Mouse (Mus musculus): ENCODE measurements around the gene Zfr. TPM values are rescaled to one million over a fixed set of nuclear protein-coding genes. Genes with fewer than 3 reads are reported as not detected.

Gene Zfr
- polyA plus RNA-seq, 1 experiment from 2014 or later = 156 TPM

DNA sequence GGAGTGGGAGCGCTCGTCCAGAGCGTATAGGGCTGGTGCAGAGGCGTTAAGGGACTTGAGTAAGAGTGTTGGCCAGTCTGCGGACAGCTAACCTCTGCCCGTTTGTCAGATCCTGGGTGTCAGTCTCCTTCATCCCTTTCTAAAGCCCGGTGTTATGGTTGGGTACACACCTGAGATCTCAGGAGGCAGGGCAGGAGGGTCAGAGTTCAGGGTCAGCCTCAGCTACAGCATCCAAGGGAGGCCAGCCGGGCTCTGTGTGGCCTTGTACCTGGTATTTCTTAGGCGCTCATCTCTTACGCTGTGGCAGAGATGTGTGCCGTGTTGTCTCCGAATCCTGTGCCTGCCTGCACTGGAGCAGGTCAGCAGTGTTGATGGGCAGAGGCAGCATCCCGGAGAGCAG is 103.5 kb downstream of the Zfr start:
- Histone ChIP-seq H3K27me3 (ENCODE audit: control insufficient read depth, insufficient read depth, low read length) (no peaks in the 10 kb centered on the region), H3K36me3 (ENCODE audit: control insufficient read depth, insufficient read depth, low read length) (no peaks in the 10 kb centered on the region), H3K9me3 (ENCODE audit: control insufficient read depth, low read length) (no peaks in the 10 kb centered on the region), H3K4me3 (ENCODE audit: low read depth, low read length) (no peak overlapping the region), H3K4me2 (ENCODE audit: low read depth) (no peak overlapping the region), H3K9ac (ENCODE audit: low read length) (no peak overlapping the region), H3K4me1 (ENCODE audit: control insufficient read depth, insufficient read depth, low read length) (peaks cover 17% of the 10 kb centered on the region), H3K27ac (ENCODE audit: low read depth, low read length) (no peak overlapping the region)
- ATAC-seq (ENCODE audit: insufficient read depth, low FRiP score, low TSS enrichment) (no peak), DNase-seq (ENCODE audit: low spot score) (no peak)
- WGBS = 90% methylated on average over 13 of the region's 13 CpGs

DNA sequence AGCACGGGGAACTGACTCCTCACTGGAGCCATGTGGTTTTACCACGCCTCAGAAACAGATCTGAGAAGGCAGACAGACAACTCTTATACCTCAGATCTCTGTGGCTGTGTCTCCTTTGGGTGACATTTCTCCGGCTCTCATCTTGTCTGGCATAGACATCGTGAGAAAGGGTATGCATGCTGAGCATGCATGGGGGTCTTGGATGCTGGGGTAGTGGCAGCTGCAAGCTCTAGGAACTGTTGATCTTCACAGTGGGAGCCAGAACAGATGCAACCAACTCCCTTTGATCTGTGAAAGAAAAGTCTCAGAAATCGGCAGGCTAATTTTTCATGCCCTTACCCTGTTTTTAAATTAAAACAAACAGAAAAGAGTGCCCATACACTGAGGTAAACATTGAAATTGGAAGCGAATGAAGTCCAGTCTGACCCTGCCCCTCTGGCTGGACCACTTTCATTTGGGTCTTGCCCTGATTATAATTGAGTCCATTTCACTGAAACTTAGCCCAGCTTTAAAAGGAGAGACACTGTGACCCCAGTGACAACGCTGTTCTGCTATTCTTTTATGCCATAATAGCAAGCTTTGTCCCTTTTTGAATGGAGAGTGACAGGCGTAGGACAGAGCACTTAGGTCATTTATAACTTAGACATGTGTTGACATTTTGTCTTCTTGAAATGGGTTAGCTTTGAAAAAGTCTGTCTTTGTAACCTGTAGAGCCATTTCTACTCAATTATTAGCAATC is 105.1 kb downstream of the Zfr start:
- no peaks in the 10 kb centered on the region for H3K27me3 ChIP-seq (ENCODE audit: control insufficient read depth, insufficient read depth, low read length)
- no peak overlapping the region for H3K4me2 ChIP-seq (ENCODE audit: low read depth)
- ATAC-seq (ENCODE audit: insufficient read depth, low FRiP score, low TSS enrichment) (peak; percentile 57; the same call in 1 of the 2 replicates), DNase-seq (ENCODE audit: low spot score) (no peak)
- no peak overlapping the region for H3K4me3 ChIP-seq (ENCODE audit: low read depth, low read length)
- 13% methylated on average over 8 of the region's 8 CpGs for WGBS
- no peaks in the 10 kb centered on the region for H3K36me3 ChIP-seq (ENCODE audit: control insufficient read depth, insufficient read depth, low read length)
- H3K9ac ChIP-seq (ENCODE audit: low read length) = no peak overlapping the region
- H3K27ac ChIP-seq (ENCODE audit: low read depth, low read length) = peak overlapping the region; percentile 27; the same call in 1 of the 2 replicates
- no peaks in the 10 kb centered on the region for H3K9me3 ChIP-seq (ENCODE audit: control insufficient read depth, low read length)
- peaks cover 17% of the 10 kb centered on the region for H3K4me1 ChIP-seq (ENCODE audit: control insufficient read depth, insufficient read depth, low read length)

DNA sequence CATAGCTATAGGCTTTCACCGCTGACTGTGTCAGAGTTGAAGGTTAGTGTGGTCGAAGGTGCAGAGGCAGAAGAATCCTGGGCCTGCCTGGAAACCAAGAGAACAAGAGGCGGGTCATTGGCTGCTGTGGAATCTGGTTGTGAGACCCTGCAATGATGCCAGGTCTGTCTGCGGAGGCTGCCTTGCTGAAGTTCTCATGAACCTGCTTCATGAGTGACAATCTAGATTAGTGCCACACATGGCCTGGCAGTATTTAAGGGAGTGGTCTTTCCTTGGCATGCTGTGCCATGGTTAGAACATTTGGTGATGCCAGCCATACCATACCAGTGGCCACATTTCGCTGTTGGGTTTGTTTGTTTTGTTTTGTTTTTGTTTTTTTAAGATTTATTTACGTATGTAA is 105.8 kb downstream of the Zfr start:
- Histone ChIP-seq H3K4me3 (ENCODE audit: low read depth, low read length) (no peak overlapping the region), H3K36me3 (ENCODE audit: control insufficient read depth, insufficient read depth, low read length) (no peaks in the 10 kb centered on the region), H3K9ac (ENCODE audit: low read length) (no peak overlapping the region), H3K27me3 (ENCODE audit: control insufficient read depth, insufficient read depth, low read length) (no peaks in the 10 kb centered on the region), H3K27ac (ENCODE audit: low read depth, low read length) (no peak overlapping the region), H3K4me1 (ENCODE audit: control insufficient read depth, insufficient read depth, low read length) (peaks cover 13% of the 10 kb centered on the region), H3K4me2 (ENCODE audit: low read depth) (no peak overlapping the region), H3K9me3 (ENCODE audit: control insufficient read depth, low read length) (no peaks in the 10 kb centered on the region)
- 69% methylated on average over 6 of the region's 6 CpGs for WGBS
- no peak for ATAC-seq (ENCODE audit: insufficient read depth, low FRiP score, low TSS enrichment)
- DNase-seq (ENCODE audit: low spot score) = no peak

DNA sequence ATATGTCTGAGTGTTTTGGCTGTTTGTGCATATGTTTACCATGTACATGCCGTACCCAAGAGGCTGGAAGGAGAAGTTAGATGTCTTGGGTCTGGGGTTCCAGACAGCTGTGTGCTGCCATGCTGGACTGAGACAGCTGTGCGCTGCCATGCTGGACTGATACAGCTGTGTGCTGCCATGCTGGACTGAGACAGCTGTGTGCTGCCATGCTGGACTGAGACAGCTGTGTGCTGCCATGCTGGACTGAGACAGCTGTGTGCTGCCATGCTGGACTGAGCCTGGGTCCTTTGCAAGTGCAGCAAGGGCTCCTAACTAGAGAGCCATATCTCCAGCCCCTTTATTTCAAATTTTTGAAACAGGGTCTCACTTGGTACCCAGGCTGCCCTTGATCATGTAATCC is 106.6 kb downstream of the Zfr start:
- Histone ChIP-seq H3K9ac (ENCODE audit: low read length) (no peak overlapping the region), H3K4me2 (ENCODE audit: low read depth) (no peak overlapping the region), H3K27ac (ENCODE audit: low read depth, low read length) (no peak overlapping the region), H3K27me3 (ENCODE audit: control insufficient read depth, insufficient read depth, low read length) (no peaks in the 10 kb centered on the region), H3K36me3 (ENCODE audit: control insufficient read depth, insufficient read depth, low read length) (no peaks in the 10 kb centered on the region), H3K4me3 (ENCODE audit: low read depth, low read length) (no peak overlapping the region), H3K9me3 (ENCODE audit: control insufficient read depth, low read length) (no peaks in the 10 kb centered on the region), H3K4me1 (ENCODE audit: control insufficient read depth, insufficient read depth, low read length) (peaks cover 13% of the 10 kb centered on the region)
- DNase-seq (ENCODE audit: low spot score) (no peak), ATAC-seq (ENCODE audit: insufficient read depth, low FRiP score, low TSS enrichment) (no peak)
- 93% methylated on average over 2 of the region's 2 CpGs for WGBS

DNA sequence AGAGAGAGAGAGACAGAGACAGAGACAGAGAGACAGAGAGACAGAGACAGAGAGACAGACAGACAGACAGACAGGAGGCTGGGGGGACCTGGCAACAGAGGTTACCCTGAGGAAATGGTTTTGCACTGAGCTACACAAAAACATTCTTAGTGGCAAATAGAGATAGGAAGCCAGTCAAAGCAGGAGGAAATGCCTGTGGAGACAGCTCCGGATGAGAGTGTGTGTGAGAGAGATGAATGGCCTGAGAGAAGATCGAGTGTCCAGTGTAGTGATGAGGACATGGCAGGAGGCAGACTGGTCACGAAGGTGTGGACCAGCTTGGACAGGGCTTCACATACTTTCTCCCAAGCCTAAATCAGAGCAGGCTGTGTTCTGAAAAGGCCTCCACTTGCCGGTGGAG is 107.4 kb downstream of the Zfr start:
- peaks cover 13% of the 10 kb centered on the region for H3K4me1 ChIP-seq (ENCODE audit: control insufficient read depth, insufficient read depth, low read length)
- no peak for DNase-seq (ENCODE audit: low spot score)
- ATAC-seq (ENCODE audit: insufficient read depth, low FRiP score, low TSS enrichment) = no peak

DNA sequence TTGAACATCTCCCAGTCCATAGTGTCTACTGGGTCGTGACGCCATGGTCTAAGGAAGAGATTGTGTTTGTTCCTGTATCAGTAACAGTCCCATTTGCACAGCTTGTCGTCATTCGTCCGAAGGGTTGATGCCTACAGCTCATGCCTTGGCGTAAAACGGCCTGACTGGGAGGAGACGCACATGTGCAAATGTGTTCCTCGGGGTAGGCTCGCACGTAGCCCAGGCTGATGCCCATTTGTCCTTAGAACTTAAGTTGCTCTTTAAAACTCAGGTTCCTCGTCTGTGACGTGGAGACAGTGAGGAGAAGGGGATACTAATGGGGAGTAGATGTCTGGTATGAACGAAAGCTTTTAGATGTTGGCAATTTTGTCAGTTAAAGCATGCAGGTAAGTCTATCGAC is 109.3 kb downstream of the Zfr start:
- Histone ChIP-seq H3K9me3 (ENCODE audit: control insufficient read depth, low read length) (no peaks in the 10 kb centered on the region), H3K4me3 (ENCODE audit: low read depth, low read length) (no peak overlapping the region), H3K36me3 (ENCODE audit: control insufficient read depth, insufficient read depth, low read length) (no peaks in the 10 kb centered on the region), H3K9ac (ENCODE audit: low read length) (no peak overlapping the region), H3K4me1 (ENCODE audit: control insufficient read depth, insufficient read depth, low read length) (peaks cover 11% of the 10 kb centered on the region), H3K4me2 (ENCODE audit: low read depth) (no peak overlapping the region), H3K27me3 (ENCODE audit: control insufficient read depth, insufficient read depth, low read length) (no peaks in the 10 kb centered on the region), H3K27ac (ENCODE audit: low read depth, low read length) (no peak overlapping the region)
- ATAC-seq (ENCODE audit: insufficient read depth, low FRiP score, low TSS enrichment) = no peak
- 93% methylated on average over 15 of the region's 15 CpGs for WGBS
- no peak for DNase-seq (ENCODE audit: low spot score)

More for the DNA sequence above, 107.4 kb downstream of the Zfr start:
- 78% methylated on average over 4 of the region's 4 CpGs for WGBS
- H3K9ac ChIP-seq (ENCODE audit: low read length) = no peak overlapping the region
- no peaks in the 10 kb centered on the region for H3K9me3 ChIP-seq (ENCODE audit: control insufficient read depth, low read length)
- no peaks in the 10 kb centered on the region for H3K36me3 ChIP-seq (ENCODE audit: control insufficient read depth, insufficient read depth, low read length)
- no peaks in the 10 kb centered on the region for H3K27me3 ChIP-seq (ENCODE audit: control insufficient read depth, insufficient read depth, low read length)
- no peak overlapping the region for H3K4me2 ChIP-seq (ENCODE audit: low read depth)
- no peak overlapping the region for H3K27ac ChIP-seq (ENCODE audit: low read depth, low read length)
- H3K4me3 ChIP-seq (ENCODE audit: low read depth, low read length) = no peak overlapping the region

DNA sequence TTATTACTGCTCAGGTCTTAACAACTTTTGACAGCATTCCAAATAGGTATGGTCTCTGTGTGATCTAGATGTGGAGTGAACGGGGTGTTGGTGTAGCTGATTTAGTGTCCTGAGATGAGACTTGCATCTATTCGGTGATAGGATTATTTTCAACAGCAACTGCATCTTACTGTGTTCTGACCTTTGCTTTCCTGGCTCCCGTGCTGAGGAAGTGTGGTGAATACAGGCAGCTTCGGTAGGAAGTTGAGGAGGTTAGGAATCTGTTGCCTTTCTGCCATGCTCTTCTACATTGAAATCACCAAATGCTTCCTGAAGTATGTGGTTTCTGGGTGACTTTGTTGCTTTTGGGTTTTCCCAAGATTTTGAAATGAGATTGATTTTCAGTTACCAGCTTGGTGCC is 109.7 kb downstream of the Zfr start:
- H3K4me1 ChIP-seq (ENCODE audit: control insufficient read depth, insufficient read depth, low read length) = peaks cover 6% of the 10 kb centered on the region
- WGBS = 88% methylated on average over 4 of the region's 4 CpGs
- ATAC-seq (ENCODE audit: insufficient read depth, low FRiP score, low TSS enrichment) (no peak), DNase-seq (ENCODE audit: low spot score) (no peak)
- H3K9ac ChIP-seq (ENCODE audit: low read length) = no peak overlapping the region
- H3K27me3 ChIP-seq (ENCODE audit: control insufficient read depth, insufficient read depth, low read length) = no peaks in the 10 kb centered on the region
- no peak overlapping the region for H3K4me3 ChIP-seq (ENCODE audit: low read depth, low read length)
- H3K9me3 ChIP-seq (ENCODE audit: control insufficient read depth, low read length) = no peaks in the 10 kb centered on the region
- no peak overlapping the region for H3K27ac ChIP-seq (ENCODE audit: low read depth, low read length)
- H3K36me3 ChIP-seq (ENCODE audit: control insufficient read depth, insufficient read depth, low read length) = no peaks in the 10 kb centered on the region
- H3K4me2 ChIP-seq (ENCODE audit: low read depth) = no peak overlapping the region

DNA sequence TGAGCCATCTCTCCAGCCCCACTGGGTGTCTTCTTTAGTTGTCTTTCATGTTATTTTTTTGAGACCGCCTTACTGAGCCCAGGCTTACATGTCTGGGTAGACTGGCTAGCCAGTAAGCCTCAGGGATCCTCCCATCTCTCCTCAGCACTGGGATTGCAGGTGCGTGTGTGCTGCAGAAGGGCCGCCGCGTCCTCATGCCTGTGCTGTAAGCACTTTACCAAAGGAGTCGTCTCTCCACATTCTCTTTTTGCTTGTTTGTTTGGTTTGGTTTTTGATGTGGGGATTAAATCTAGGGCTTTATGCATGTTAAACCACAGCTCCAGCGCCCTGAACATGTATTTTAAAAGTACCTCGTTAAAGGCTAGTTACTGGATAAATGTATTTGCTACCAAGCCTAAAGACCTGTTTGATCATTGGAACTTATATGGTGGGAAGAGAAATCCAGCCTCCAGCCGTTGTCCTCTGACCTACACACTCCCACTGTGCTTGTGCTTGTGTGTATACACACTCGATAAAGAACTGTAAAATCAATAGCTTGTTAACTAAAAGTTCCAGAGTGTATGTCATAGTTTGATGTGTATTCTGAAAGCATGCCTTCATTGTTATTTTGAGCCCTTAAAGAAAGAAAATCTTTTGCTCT is 112.1 kb downstream of the Zfr start:
- no peak overlapping the region for H3K9ac ChIP-seq (ENCODE audit: low read length)
- WGBS = 85% methylated on average over 10 of the region's 10 CpGs
- ATAC-seq (ENCODE audit: insufficient read depth, low FRiP score, low TSS enrichment) (no peak), DNase-seq (ENCODE audit: low spot score) (no peak)
- H3K27ac ChIP-seq (ENCODE audit: low read depth, low read length) = no peak overlapping the region
- no peaks in the 10 kb centered on the region for H3K4me1 ChIP-seq (ENCODE audit: control insufficient read depth, insufficient read depth, low read length)
- no peaks in the 10 kb centered on the region for H3K27me3 ChIP-seq (ENCODE audit: control insufficient read depth, insufficient read depth, low read length)
- H3K9me3 ChIP-seq (ENCODE audit: control insufficient read depth, low read length) = no peaks in the 10 kb centered on the region
- H3K36me3 ChIP-seq (ENCODE audit: control insufficient read depth, insufficient read depth, low read length) = no peaks in the 10 kb centered on the region; the same call in 1 of the 2 replicates
- H3K4me3 ChIP-seq (ENCODE audit: low read depth, low read length) = no peak overlapping the region
- H3K4me2 ChIP-seq (ENCODE audit: low read depth) = no peak overlapping the region

Measured in neural tube, embryonic 11.5 days (tissue).